Mouse (Mus musculus): Measurements from ENCODE around the gene Aip.
"Not testable (repeated sequence)": the region's sequence is repeated elsewhere in the genome, so short reads cannot be mapped to it uniquely, and the experiment has no call there.

The Aip gene

DNA sequence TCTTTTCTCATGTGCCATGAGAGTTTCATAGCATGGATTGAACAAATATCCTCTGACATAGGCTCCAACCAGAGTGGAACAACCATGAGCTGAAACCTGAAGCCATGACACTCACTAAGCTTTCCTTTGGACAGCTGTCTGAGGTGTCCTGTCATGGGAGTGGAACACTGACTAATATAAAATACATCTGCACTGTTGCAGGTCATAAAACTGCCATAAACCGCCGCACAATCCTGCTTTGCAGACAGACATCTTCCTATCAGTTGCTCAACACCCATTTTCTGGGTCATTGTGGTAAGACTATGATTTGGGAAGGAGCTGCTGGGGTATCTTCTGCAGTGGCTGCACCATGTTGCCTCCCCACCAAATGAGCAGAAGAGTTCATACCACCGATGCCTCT is 32.9 kb downstream of the Aip start:
- DNase-seq (ENCODE audit: low read depth, low spot score): no peak

DNA sequence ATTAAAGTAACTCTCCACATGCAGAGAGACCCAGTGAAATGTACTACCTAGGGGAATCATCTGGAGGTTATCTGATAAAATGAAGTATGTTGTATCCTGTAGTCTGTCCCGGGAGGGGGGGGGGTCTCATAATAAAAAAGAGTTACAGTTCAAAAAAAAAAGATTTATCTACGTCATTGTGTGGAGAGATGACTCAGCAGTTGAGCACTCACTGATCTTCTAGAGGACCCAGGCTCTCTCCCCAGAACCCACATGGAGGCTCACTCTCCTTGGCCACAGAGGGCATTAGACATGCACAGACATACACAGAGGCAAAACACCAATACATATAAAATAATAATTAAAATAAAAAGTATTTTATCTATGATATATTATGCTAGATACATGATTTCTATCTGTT is 34.3 kb downstream of the Aip start:
- no peak for DNase-seq (ENCODE audit: low read depth, low spot score)

DNA sequence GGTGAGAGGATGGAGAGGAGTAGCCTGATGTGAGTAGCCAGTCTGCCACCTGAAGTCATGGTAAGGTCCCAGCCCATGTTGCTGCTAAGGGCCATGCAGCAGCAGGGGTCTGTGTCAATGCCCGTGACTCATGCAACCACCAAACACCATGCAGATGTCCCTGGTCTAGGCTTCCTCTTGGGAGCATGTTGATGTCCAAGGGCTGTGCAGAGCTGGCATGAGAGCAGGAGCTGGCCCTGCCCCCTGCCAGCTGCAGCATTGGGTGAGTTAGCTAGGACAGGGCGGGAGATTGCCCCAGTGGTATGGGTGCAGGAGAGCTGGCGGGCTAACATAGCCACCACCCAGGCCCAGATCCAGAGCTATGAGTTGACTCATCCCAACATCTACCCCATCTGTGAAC is 35.2 kb downstream of the Aip start:
- DNase-seq (ENCODE audit: low read depth, low spot score): no peak

DNA sequence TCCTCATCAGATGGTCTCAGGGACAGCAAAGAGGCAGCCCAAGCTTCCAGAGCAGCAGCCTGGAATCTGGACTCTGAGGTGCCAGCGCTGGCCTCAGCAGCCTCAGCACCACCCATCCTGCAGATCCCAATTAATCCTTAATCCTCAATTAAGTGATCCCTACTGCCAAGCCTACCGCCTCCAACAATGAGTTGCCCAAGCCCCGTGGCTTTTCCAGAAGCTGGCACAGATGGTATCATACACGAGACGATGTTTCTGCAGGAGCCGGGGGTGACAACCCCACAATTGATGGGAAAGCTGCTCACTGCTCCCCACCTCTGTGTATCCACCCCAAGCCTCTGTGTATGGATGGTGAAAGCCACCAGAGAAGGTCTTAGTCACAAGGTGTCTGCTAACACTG is 36.5 kb downstream of the Aip start:
- no peak for DNase-seq (ENCODE audit: low read depth, low spot score)

DNA sequence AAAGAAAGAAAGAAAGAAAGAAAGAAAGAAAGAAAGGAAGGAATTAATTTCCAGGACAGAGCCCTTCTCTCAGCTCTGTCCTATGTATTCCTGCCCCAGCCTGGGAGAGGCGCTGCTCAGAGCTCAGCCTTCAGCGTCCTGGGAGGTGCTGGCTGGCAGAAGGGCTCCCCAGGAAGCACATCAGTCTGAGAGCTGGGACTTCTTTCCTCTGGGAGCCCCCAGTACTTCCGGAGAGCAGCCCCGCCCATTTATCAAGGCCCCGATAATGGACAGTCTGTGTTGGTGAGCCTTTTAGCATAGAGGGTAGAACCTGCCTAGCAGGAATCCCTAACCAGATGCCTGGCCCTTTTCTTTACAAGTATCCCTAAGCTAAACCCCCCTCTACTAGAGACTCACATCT is 37.5 kb downstream of the Aip start:
- DNase-seq (ENCODE audit: low read depth, low spot score): no peak

DNA sequence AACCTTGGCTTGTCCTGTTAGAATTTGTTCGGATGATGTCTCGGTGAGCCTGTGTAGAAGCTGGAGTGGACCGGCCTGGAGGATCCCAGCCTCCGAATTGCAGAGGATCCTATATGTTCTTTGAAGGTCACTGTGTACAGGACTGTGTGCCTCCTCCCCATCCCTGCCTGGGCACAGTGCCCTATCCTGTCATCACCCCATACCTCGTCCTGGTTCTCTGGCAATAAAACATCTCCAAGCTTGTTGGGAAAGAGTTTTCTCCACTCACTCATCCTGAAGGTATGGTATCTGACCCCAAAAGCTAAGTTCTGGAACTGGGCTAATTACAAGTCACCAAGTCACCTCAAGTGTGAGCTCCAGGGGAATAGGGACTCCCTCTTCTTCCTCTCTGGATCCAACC is 38.6 kb downstream of the Aip start:
- no peak for DNase-seq (ENCODE audit: low read depth, low spot score)

DNA sequence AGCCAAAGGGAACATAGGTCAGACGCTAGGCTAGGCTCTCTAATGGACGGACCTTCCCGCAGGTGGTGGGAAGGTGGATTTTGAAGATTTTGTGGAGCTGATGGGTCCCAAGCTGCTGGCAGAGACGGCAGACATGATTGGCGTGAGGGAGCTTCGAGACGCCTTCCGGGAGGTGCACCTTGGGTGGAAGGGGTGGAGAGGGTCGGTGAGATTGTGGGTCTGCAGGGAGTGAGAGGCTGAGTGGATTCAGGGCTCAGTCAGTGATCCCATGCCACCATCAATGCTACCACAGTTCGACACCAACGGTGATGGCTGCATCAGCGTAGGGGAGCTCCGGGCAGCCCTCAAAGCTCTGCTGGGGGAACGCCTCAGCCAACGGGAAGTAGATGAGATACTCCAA is 39.5 kb downstream of the Aip start:
- DNase-seq (ENCODE audit: low read depth, low spot score): no peak

DNA sequence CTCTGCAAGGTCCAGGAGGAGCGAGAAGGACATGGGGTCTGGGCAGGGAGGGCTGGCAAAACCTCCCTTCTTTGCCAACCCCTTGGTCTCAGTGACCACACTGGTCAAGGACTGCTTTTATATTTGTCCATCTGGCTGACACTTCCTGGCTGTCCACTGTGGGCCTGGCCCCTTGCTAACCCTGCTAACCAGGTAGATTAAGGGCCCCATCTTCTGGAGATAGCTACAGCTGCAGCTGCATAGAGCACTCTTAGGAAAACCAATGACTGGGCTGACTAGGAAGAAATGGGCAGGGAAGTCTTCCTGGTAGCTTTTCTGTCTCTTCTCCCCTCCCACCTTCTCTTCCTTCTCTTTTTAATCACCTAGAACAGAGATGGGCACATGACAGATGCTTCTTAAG is 40.7 kb downstream of the Aip start:
- DNase-seq (ENCODE audit: low read depth, low spot score): no peak

DNA sequence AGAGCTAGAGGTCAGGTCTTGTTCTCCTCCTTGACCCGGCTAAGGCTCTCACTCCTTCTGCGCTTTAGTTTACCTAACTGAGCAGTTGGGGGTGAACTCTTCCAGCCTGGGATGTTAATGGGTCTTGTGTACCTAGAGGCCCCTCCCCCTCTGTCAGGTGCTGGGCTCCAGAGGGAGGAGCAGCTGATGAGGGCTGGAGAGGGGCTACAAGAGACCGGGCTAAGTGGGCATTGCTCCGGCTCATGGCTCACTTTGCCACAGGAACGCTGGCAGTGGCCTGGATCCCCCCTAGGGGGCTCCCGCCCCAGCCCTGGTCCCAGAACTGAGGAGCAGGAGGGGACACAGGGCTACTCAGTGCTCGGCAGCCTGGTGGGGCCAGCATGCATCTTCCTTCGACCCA is 41.8 kb downstream of the Aip start:
- no peak for DNase-seq (ENCODE audit: low read depth, low spot score)

DNA sequence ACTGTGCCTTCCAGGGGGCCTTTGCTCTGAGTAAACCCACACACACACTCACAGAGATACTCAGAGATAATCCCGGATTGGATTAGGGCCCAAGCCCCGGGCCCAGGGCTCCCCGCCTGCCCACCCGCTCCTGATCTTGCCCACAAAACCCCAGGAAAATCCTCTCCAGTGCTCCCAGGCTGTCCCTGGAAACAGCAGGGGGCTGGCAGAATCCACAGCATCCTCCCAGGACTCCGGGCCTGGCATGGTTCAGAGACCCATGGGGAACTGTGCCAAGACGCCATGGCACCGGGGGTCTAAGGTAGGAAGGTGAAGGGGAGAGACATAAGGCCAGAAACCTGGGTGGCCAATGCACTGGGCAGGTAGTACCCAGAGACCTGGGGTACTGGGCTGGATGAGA is 42.3 kb downstream of the Aip start:
- DNase-seq (ENCODE audit: low read depth, low spot score): no peak

DNA sequence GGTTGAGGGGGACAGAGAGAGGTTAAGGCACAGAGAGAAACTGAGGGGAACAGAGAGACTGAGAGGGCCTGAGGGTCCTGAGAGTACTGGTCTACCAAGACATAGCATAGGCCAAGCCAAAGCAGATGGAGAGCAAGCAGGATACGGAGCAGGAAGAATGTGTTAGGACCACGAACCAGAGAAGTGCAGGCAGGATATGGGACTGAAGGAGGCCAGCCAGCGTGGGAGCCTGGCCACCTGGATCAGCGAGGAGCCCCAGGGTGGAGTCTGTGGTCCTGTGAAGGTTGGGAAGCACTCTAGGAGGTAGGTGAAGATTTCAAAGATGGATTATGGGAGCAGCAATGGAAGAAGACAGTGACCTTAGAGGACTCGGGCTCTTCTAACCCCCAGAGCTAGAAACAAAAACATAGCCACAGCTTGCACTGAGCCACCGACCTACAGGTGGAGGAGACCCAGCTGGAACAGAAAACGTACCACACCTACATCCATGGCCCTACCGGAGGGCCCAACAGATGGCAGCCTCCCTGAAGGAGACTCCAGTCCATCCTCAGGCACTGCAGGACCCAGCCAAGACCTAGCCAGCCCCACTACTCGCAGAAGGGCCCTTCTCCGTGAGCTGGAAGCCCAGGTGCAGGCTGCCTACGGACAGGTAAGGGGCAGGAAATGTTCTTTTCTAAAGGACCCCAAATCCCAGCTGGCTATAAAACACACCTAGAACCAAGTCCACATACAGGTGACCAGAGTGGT is 43.3 kb downstream of the Aip start:
- DNase-seq (ENCODE audit: low read depth, low spot score): no peak

DNA sequence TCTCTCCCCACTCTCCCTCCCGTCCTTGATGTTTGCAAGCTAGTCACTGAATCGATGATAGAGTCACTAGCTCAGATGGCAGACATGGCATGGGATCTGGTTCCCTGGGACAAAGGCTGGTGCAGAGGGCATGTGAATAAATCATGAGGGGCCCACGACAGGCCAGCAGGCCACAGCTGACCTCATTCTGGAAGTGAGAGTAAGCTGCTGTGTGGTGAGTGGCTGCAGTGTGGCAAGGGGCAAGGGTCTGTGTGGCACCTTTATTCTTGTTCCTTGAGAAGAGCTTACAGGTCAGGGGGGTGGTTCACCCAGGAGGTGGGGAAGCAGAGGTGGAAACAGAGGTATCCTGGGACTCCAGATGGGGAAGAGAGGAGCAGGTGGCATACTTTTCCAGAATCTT is 44.3 kb downstream of the Aip start, which contains the start of gene Cabp2:
Gene Cabp2, plus strand, starts transcription at position 185 of the 400 bp plus-strand sequence.
- DNase-seq (ENCODE audit: low read depth, low spot score): no peak

DNA sequence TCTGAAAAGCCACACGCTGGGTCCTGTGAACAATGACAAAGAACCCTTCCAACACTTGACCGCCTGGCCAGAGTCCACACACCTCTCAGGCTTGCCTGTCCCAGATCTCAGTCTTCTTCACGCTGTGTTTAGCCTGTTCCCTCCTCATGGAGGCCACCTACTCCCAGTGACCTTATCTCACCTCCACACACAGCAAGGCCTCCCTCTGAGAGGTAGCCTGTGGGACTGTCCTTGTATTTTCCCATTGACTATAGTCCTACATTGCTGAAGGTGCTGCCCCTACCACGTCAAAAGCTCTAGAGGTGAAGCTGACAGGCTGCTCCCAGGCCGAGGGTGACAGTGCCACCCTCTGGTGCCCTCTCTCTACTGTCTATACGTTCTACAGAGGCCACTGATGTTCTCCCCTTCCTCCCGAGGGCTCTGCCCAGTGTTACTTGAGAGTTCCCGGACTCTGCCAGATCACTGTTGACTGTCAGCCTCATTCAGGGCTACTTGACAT is 45.1 kb downstream of the Aip start:
- no peak for DNase-seq (ENCODE audit: low read depth, low spot score)

DNA sequence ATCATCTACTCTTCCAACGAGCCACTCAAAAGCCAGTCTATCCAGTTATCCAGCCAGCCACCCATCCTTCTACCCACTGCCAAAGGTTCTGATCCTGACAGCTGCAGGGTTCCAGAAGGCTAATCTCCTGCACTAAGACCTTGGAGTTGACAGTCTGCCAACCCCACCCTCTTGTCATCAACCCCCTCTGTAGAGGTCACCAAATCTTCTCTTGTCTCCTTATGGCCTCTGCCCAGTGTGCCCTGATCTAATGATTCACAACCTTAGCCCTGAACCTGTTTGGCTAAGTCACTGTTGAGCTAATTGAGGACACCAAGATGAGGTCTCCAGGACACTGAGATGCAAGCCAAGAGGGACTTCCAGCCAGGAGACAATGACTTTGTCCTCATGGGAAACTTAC is 46.1 kb downstream of the Aip start:
- no peak for DNase-seq (ENCODE audit: low read depth, low spot score)

DNA sequence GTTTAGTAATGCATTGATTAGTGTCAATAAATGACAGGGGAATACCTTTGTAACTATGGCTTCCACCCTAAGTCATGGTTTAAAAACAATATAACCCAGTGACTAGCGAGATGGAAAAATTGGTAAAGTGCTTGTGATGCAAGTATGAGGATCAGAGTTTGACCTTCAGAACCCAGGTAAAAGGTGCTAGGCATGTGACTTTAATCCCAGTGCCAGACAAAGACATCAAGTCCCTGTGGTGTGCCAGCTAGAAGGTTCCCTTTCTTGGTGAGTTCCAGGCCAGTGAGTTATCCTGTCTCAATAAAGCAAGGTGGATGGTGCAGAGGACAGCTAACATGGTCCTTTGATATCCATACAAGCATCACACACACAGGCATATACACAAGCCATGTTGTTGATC is 50.1 kb downstream of the Aip start:
- DNase-seq (ENCODE audit: low read depth, low spot score): no peak

DNA sequence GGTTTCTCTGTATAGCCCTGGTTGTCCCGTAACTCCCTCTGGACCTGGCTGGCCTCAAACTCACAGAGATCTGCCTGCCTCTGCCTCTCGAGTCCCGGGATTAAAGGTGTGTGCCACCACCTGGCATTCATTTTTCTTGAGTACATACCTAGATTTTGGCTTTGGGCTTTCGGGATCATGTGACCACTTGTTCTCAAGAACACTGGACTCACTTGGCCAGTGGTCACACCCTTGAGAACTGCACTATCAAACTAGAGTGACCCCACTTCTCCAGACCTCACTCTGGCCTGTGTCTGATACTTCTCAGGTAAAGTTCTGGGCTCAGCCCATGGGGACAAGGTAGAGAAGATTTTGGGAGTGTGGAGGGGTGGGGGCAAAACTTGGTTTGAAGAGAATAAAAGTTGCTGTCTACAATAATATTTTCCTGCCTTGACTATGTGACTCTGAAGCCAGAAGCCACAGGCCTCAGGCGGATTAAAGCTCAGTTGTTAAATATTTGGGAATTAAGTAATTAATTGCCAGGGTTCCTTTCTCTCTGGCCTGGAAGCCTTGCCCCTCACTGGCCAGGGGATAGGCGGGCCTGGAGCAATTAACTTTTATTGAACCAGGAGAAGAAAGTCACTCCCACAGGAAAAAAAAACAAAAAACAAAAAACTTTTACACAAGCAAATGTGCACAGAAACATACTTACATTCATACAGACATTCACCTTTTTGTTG is 52.8 kb downstream of the Aip start:
- no peak for DNase-seq (ENCODE audit: low read depth, low spot score)

DNA sequence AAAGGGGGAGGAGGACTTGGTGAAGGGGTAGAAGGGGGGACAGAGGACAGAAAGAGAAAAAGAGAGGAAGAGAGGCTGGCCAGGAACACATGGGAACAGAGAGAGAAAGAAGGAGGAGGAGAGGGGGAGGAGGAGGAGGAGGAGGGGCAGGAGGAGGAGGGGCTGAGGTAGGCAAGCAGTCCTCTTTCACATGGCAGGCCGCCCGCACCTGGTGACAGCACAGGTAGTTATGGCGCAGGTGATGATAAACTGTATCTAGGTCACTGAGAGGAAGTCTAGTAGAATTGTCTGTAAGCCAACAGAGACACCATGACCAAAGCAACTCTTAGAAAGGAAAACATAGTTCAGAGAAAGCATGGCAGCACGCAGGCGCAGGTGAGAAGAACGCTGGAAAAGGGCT is 54.3 kb downstream of the Aip start:
- DNase-seq (ENCODE audit: low read depth, low spot score): no peak

DNA sequence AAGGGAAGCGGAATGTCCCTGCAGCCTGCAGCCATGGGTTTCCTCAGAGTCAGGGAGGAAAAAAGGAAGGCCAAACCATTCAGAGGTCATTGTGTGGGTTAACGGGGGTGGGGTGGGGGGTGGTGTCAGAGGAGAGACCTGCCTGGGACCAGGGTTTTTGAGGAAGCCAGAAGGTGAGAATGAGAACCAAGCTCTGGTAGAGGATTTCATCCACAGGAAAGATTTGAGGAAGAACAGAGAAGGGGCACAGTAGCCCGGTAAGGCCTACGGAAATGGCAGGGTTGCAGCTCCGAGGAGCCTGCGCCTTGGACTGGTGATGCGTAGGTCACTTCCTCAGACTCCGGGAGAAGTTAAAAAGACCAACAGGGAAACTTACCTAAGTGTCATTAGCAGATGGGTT is 54.9 kb downstream of the Aip start:
- DNase-seq (ENCODE audit: low read depth, low spot score): no peak

DNA sequence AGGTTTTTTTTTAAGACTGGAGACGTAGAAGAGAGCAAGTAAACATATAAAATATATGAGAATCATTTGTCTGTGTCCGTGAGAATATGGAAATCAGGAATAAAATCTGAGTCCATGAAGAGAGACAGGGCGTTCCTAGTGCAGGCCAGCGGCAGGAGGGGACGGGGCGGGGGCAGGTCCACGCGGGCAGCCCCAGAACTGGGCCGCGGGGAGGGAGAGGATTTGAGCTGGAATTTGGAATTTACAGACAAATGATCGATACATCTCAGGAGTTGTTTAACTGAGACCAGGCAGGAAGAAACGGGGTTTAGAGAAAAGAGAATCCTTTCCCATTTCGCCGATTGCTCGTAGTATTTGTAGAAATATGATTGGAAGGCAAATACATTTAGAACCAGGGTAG is 55.3 kb downstream of the Aip start:
- DNase-seq (ENCODE audit: low read depth, low spot score): no peak

DNA sequence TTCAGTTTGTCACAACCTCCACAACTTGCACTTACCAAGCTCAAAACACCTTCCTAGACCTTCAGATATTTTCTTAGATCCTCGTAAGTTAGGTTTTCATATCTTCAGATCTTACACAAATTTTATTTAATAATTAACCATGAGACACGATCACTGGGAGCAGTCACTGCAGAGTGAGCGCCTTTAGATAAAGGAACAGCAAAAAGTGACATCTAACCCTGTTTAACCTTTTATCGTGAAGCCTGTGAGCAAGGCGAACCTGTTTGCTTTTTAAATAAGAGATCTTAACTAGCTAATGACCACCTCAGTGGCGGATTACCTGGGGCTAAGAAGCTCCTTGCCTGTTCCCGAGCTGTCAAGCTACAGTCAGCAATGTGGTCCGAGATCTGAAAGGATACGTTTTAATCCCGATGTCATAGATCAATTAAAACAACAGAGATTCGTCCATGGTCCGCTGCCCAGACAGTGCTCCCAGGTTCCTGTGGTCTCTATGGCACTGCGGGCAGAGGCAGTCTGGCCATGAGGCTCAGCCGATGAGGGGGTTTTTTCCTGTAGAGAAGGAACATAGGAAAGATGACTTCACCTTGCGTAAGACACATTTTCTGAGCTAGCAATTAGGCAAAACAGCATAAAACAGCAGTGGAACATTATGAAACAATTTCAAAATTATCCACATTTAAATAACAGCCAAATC is 56.8 kb downstream of the Aip start:
- DNase-seq (ENCODE audit: low read depth, low spot score): no peak

DNA sequence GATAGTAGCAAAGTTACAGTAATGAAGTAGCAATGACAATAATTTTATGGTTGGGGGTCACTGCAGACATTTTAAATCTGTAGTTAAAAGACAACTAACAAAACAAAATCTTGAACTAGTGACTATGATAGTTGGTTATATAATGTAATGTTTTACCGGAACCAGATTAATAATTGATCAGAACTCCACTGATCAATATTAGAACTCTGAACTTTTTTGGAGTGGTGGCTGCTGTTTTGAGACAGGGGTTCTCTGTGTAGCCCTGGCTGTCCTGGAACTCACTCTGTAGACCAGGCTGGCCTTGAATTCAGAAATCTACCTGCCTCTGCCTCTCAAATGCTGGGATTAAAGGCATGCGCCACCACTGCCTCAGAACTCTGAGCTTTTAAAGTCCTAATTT is 57.4 kb downstream of the Aip start:
- not testable (repeated sequence) for DNase-seq (ENCODE audit: low read depth, low spot score)

DNA sequence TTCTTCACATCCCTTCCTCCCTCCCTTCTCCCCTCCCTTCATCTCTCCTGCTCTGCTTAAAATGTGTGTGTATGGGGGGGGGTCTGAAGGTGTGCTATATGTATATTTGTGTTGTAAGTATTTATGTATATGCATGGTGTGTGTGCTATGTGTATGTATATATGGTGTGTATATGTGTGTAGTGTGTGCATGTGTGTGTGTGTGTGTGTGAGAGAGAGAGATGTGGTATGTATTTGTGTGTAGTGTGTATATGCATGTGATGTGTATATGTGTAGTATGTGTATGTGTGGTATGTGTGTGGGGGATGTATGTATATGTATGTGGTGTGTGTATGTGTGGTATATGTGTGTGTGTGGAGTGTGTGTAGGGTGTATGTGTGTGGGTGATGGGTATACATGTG is 58.8 kb downstream of the Aip start:
- no peak for DNase-seq (ENCODE audit: low read depth, low spot score)

DNA sequence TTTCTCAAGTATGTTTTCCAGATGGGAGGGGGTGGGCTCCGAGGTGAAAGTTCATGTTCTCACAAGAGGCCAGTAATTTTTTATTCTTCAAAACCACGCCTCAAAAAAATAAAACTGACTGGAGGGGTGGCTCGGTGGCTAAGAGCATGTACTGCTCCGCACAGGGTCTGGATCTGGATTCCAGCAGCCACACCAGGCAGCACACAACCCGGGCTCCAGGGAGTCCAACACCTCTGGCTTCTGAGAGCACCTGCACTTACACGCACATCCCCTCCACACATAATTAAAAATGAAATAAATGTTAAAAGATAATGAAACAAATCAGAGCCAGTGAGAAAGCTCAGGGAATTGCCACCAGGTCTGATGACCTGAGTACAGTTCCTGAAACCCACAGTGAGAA is 59.4 kb downstream of the Aip start:
- DNase-seq (ENCODE audit: low read depth, low spot score): no peak
